Mouse (Mus musculus): ENCODE results near the gene Knop1.

Knop1 gene

GRCm38 (mm10) chr7:118796838-118797237, 59.2 kb downstream of the Knop1 start:
- DNase-seq: no peak

DNA sequence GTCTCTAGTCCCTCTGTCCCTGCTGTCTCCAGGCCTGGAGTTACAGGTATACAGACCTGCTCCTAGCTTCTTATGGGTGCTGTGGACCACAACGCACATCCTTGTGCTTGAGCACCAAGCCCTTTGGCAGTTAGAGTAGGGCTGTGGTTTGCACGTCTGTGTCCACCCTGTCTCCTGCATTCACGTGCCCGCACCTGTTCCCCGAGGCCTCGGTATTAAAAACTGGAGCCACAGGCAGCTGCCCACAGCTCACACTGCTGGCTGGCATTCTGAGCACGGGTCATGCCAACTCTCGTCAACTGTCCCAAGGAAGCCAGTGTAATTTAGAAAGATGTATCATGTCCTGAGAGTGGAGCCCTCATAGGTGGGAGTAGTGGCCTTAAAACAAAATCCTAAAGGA, 60.3 kb downstream of the Knop1 start:
- DNase-seq: no peak

- no peak for DNase-seq
Measured at GRCm38 (mm10) chr7:118793899-118794298, 62.2 kb downstream of the Knop1 start.

Measured in right cerebral cortex, postnatal 14 days (tissue).